Mouse (Mus musculus): ENCODE measurements at regions not wholly inside any gene's neighbourhood (a gene's known extent, or its start where the extent isn't known, plus 50 kb on each side); places are given as distances from the start of the nearest gene placed in this dataset.

DNA sequence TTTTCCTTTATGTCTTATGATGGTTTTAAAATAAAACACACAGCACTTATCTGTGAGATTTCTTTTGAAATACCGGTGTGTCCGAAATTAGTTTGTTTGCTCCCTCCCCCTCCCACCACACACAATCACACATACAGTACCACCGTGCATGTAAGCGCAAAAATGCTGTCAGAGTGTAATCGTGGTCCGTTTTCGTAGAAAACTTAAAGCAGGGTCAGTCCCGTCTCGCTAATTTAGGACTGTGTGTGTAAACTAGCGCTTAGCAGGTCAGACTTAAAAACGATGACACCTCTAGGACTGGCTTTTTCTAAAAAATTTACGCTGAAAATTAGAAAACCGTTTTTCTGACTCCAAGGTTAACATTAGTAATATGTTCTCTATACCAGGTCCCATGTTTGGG lies 263.5 kb downstream of the Zfp704 start:
- ATAC-seq (ENCODE audit: low FRiP score): no peak
- H3K4me3 ChIP-seq (replicated peaks): peak overlapping the region; percentile 51
- H3K9me3 ChIP-seq (replicated peaks): no peaks in the 10 kb centered on the region
- peak overlapping the region; percentile 99 for H3K4me2 ChIP-seq
- peaks cover 18% of the 10 kb centered on the region; the same call in 1 of the 2 replicates for H3K27me3 ChIP-seq (replicated peaks)
- H3K27ac ChIP-seq (replicated peaks): no peak overlapping the region
- H3K4me1 ChIP-seq: peaks cover 20% of the 10 kb centered on the region
- WGBS: 5% methylated on average over 13 of the region's 13 CpGs
- peak overlapping the region; percentile 47; the same call in 1 of the 2 replicates for H3K9ac ChIP-seq (replicated peaks)
- no peaks in the 10 kb centered on the region for H3K36me3 ChIP-seq

DNA sequence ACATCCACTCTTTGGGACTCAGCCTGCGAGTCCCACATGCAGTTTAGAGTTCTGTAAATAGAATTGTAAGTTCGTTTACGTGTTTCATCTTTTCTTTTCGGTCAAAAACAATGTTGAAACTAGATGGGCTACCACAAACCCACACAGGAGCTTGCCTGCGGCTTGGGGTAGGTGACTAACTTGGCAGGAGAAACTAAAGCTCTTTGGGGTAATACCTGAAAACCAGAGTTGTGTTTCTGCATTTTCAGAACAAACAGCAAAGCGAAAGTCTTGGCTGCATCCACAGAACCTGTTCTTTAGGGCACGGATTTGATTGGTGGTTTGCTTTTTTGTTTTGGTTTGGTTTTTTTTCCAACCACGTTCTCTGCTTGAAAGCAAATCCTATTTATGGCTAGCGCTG lies 264.0 kb downstream of the Zfp704 start:
- H3K4me2 ChIP-seq: peak overlapping the region; percentile 99
- no peaks in the 10 kb centered on the region for H3K36me3 ChIP-seq
- no peak overlapping the region for H3K27ac ChIP-seq (replicated peaks)
- peaks cover 18% of the 10 kb centered on the region; the same call in 1 of the 2 replicates for H3K27me3 ChIP-seq (replicated peaks)
- no peak overlapping the region for H3K9ac ChIP-seq (replicated peaks)
- H3K9me3 ChIP-seq (replicated peaks): no peaks in the 10 kb centered on the region
- peaks cover 22% of the 10 kb centered on the region for H3K4me1 ChIP-seq
- no peak for ATAC-seq (ENCODE audit: low FRiP score)
- 27% methylated on average over 9 of the region's 9 CpGs for WGBS
- H3K4me3 ChIP-seq (replicated peaks): peak overlapping the region; percentile 51

DNA sequence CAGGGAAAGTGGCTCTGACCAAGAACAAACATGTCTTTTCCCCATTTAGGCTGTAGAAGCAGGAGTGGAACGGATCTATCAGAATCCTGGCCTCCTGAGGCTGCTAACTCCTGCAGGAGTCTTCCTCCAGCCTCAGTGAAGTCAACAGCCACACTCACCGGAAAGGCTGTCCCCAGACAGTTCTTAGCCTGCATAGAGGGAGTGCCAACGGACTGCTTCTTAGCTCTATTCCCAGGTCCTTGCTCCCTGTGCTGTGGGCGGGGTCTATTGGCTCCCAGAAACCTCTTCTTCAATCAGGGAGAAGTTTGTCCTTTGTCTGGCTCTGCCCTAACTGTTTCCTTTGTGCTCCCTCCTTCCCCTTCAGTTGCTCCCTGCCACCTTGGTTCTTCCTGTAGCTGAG lies 266.3 kb downstream of the Zfp704 start:
- ATAC-seq (ENCODE audit: low FRiP score): no peak
- no peaks in the 10 kb centered on the region for H3K36me3 ChIP-seq
- peaks cover 16% of the 10 kb centered on the region; the same call in 1 of the 2 replicates for H3K27me3 ChIP-seq (replicated peaks)
- no peak overlapping the region for H3K4me3 ChIP-seq (replicated peaks)
- peaks cover 28% of the 10 kb centered on the region for H3K4me1 ChIP-seq
- H3K27ac ChIP-seq (replicated peaks): no peak overlapping the region
- no peak overlapping the region for H3K9ac ChIP-seq (replicated peaks)
- 8% methylated on average over 4 of the region's 4 CpGs for WGBS
- no peaks in the 10 kb centered on the region for H3K9me3 ChIP-seq (replicated peaks)
- H3K4me2 ChIP-seq: no peak overlapping the region

DNA sequence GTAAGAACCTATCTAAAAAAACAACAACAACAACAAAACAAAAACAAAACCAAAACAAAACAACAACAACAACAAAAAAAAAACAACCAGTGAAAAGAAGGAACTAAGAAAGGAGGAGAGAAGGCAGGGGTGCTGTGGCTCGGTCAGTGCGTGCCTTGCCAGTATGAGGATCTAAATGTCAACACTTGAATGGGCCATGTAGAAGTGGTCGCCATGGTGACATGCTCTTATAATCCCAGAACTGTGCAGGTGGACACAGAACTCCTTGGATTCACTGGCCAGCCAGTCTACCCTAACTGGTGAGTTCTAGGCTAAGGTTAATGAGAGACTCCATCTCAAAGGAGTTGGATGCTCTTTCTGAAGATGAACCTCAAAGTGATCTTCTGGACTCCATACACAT lies 267.7 kb downstream of the Zfp704 start:
- Histone ChIP-seq H3K4me3 (replicated peaks) (no peak overlapping the region), H3K4me1 (peaks cover 22% of the 10 kb centered on the region), H3K27me3 (replicated peaks) (peaks cover 12% of the 10 kb centered on the region; the same call in 1 of the 2 replicates), H3K27ac (replicated peaks) (no peak overlapping the region), H3K36me3 (no peaks in the 10 kb centered on the region), H3K9me3 (replicated peaks) (no peaks in the 10 kb centered on the region), H3K4me2 (no peak overlapping the region), H3K9ac (replicated peaks) (no peak overlapping the region)
- 77% methylated on average over 3 of the region's 3 CpGs for WGBS
- ATAC-seq (ENCODE audit: low FRiP score): no peak

DNA sequence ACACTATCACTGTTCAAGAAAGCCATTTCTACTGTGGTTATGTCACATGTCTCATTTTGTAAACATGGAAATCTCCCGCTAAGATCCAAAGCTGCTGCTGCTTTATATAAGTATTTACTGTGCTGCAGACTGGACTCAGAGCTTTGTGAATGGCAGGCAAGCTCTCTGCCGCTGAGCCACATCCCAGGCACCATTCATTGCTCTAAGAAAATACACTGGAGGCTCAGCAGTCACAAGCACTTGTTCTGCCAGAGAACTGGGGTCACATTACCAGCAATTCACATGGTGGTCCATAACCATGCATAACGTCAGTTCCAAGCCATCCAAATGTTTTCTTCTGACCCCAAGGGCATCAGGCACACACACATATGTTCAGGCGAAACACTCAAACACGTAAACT lies 268.2 kb downstream of the Zfp704 start:
- no peak overlapping the region; the same call in 1 of the 2 replicates for H3K27ac ChIP-seq (replicated peaks)
- H3K27me3 ChIP-seq (replicated peaks): peaks cover 12% of the 10 kb centered on the region; the same call in 1 of the 2 replicates
- H3K9me3 ChIP-seq (replicated peaks): no peaks in the 10 kb centered on the region
- H3K9ac ChIP-seq (replicated peaks): no peak overlapping the region
- ATAC-seq (ENCODE audit: low FRiP score): no peak
- H3K4me1 ChIP-seq: peaks cover 19% of the 10 kb centered on the region
- H3K4me3 ChIP-seq (replicated peaks): no peak overlapping the region
- no peak overlapping the region for H3K4me2 ChIP-seq
- WGBS: 45% methylated on average over 5 of the region's 5 CpGs
- no peaks in the 10 kb centered on the region for H3K36me3 ChIP-seq

DNA sequence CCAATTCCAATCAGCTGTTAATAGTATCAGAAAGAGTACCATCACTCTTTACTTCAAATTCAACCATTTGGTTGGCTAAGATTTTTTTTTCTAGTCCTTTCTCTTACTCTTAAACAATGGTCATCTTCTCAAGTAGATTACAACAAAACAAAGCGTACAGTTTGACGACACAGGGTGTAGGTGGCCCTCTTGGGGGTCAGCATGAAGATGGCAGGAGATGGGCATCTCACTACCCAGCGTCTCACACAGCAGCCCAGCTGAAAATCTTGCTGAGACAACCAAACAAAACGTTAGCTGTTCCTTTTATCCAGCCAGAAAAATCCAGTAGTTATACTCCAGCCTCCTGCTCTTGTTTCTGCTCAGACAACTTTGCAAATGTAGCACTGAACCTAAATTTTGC lies 268.6 kb downstream of the Zfp704 start:
- Histone ChIP-seq H3K27ac (replicated peaks) (peak overlapping the region; percentile 45; the same call in 1 of the 2 replicates), H3K36me3 (no peaks in the 10 kb centered on the region), H3K4me2 (peak overlapping the region; percentile 61), H3K9ac (replicated peaks) (0 out of 2 replicates have a peak overlapping the region, but pooled peaks have one; percentile 23), H3K27me3 (replicated peaks) (peaks cover 12% of the 10 kb centered on the region; the same call in 1 of the 2 replicates), H3K9me3 (replicated peaks) (no peaks in the 10 kb centered on the region), H3K4me1 (peaks cover 14% of the 10 kb centered on the region), H3K4me3 (replicated peaks) (peak overlapping the region; percentile 33; the same call in 1 of the 2 replicates)
- ATAC-seq (ENCODE audit: low FRiP score): no peak
- WGBS: 32% methylated on average over 4 of the region's 4 CpGs

DNA sequence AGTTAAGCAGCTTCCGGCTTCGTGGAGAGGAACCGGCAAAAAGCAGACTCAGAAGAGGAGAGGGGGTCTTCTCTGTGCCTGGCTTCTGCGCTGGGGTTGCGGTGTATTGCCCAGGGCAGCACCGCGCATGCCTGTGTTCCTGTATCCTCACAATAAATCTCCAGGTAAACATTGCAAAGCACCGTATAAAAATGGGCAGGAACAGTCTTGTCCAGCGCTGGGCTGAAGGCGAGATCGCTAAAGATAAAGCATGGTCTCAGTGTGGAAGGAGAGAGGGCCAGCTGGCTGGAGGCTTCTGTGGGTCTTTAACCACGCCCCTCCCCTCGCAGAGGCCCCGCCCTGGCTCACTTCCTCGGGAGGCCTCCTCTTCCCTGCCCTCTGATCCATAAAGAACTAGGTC lies 269.1 kb downstream of the Zfp704 start:
- Histone ChIP-seq H3K4me2 (peak overlapping the region; percentile 61), H3K27me3 (replicated peaks) (peaks cover 12% of the 10 kb centered on the region; the same call in 1 of the 2 replicates), H3K4me1 (peaks cover 10% of the 10 kb centered on the region), H3K4me3 (replicated peaks) (peak overlapping the region; percentile 33), H3K36me3 (no peaks in the 10 kb centered on the region), H3K9me3 (replicated peaks) (no peaks in the 10 kb centered on the region), H3K27ac (replicated peaks) (no peak overlapping the region), H3K9ac (replicated peaks) (peak overlapping the region; percentile 23)
- peak; percentile 80 for ATAC-seq (ENCODE audit: low FRiP score)
- WGBS: 1% methylated on average over 15 of the region's 15 CpGs

DNA sequence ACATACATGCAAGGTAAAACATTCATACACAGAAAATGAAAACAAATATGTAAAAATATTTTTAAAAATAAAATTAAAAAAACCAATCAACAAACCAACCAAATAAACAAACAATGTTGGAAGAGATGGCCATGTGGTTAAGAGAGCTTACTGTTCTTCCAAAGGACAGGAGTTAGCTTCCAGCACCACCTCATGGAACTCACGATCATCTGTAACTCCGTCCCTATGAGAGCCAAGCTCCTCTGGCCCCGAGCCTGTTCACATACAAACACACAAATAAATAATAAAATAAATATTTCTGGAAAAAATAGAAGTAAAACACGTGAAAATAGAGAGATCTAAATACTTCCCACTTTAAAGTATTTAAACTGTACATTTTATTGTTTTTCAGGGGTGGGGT lies 269.5 kb downstream of the Zfp704 start:
- WGBS: 25% methylated on average over 4 of the region's 4 CpGs
- peak; percentile 55; the same call in 1 of the 2 replicates for ATAC-seq (ENCODE audit: low FRiP score)
- no peak overlapping the region for H3K27ac ChIP-seq (replicated peaks)

DNA sequence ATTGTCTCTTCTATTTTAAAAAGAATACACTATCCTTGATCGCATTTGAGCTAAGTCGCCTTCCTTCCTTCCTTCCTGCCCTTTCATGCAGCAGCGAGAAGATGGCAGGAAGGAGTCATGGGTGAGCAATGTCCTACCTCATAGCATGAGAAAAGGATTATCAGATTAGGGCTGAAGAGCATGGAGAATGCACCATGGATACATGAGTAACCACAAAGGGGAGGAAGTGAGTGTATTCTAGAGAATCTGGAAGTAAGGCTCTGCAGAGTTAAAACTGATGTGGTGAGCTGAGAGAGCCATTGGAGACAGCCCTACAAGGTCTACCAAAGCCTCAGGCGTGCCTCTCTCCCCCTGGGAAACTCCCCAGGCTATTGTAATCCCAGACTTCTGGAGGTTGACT lies 270.2 kb downstream of the Zfp704 start:
- ATAC-seq (ENCODE audit: low FRiP score): no peak
- no peaks in the 10 kb centered on the region for H3K9me3 ChIP-seq (replicated peaks)
- peaks cover 12% of the 10 kb centered on the region for H3K4me1 ChIP-seq
- H3K4me2 ChIP-seq: no peak overlapping the region
- no peaks in the 10 kb centered on the region for H3K36me3 ChIP-seq
- H3K4me3 ChIP-seq (replicated peaks): no peak overlapping the region
- H3K9ac ChIP-seq (replicated peaks): no peak overlapping the region
- no peak overlapping the region for H3K27ac ChIP-seq (replicated peaks)
- H3K27me3 ChIP-seq (replicated peaks): 0 out of 2 replicates have a peak, but pooled peaks cover 4% of the 10 kb centered on the region
- 91% methylated on average over 4 of the region's 4 CpGs for WGBS

More for the DNA sequence above, 269.5 kb downstream of the Zfp704 start:
- Histone ChIP-seq H3K4me3 (replicated peaks) (peak overlapping the region; percentile 33), H3K36me3 (no peaks in the 10 kb centered on the region), H3K9ac (replicated peaks) (peak overlapping the region; percentile 23), H3K4me1 (peaks cover 10% of the 10 kb centered on the region), H3K27me3 (replicated peaks) (peaks cover 9% of the 10 kb centered on the region; the same call in 1 of the 2 replicates), H3K9me3 (replicated peaks) (no peaks in the 10 kb centered on the region), H3K4me2 (peak overlapping the region; percentile 61)

DNA sequence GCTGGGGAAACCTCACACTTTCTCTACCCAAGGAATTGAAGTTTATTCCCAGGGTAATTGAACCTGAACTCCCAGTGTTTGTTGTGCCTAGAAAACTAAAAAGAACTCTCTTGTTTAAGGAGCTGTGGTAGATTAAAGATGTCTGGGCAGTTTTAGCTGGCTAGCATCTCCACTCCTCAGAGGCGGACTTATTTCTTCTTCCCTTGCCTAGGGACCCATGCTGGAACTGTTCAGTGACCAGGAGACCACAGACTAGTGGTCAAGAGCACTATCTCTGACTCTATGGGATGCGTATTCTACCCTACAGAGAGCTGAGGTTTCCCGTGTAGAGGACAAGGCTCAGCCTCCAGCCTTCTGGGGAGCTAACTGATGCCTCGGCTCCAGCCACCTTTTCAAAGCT lies 274.3 kb downstream of the Zfp704 start:
- no peak overlapping the region for H3K4me2 ChIP-seq
- no peaks in the 10 kb centered on the region for H3K36me3 ChIP-seq
- H3K9ac ChIP-seq (replicated peaks): no peak overlapping the region
- no peaks in the 10 kb centered on the region for H3K9me3 ChIP-seq (replicated peaks)
- no peak overlapping the region for H3K27ac ChIP-seq (replicated peaks)
- ATAC-seq (ENCODE audit: low FRiP score): no peak
- peaks cover 11% of the 10 kb centered on the region for H3K4me1 ChIP-seq
- 41% methylated on average over 4 of the region's 4 CpGs for WGBS
- H3K4me3 ChIP-seq (replicated peaks): no peak overlapping the region
- no peaks in the 10 kb centered on the region for H3K27me3 ChIP-seq (replicated peaks)
